Mouse (Mus musculus) brain, embryonic 14.5 days (tissue): ENCODE data around the gene Nemp1.

Experiments used
- CTCF ChIP-seq: fragments of 200-500 bp; IDR thresholded peaks from 2 replicates; pipeline ENCODE4 v1.5.1; 2012; ENCODE audit warnings: inconsistent platforms, mild to moderate bottlenecking, moderate library complexity, borderline replicate concordance; ENCODE audit not compliant: insufficient read depth, insufficient read length; ENCODE audit errors: extremely low read depth
- POLR2A ChIP-seq: fragments of 200-500 bp; IDR thresholded peaks from 2 replicates; pipeline ENCODE4 v1.6.1; 2012; ENCODE audit warnings: mild to moderate bottlenecking, inconsistent platforms, borderline replicate concordance; ENCODE audit not compliant: poor library complexity, insufficient read depth, insufficient read length, severe bottlenecking; ENCODE audit errors: extremely low read depth

GRCm38 (mm10) chr10:127626433-127626832 is 40.3 kb upstream of the Nemp1 start:
- no peak for TF ChIP-seq POLR2A
- TF ChIP-seq CTCF, result peak; percentile 45; the same call in 1 of the 2 replicates
